Mouse (Mus musculus): ENCODE measurements around the gene Thtpa. TPM values are rescaled to one million over a fixed set of nuclear protein-coding genes. Genes with fewer than 3 reads are reported as not detected.

The Thtpa gene
- total and polyA plus RNA-seq, 3 experiments = 9.0 to 13.2 TPM; not detected in 1

GRCm38 (mm10) chr14:55055167-55055834 is 39.3 kb upstream of the Thtpa start:
- DNase-seq (ENCODE audit: low read depth, low spot score) = no peak
- H3K4me3 ChIP-seq (ENCODE audit: control insufficient read depth in 1 of 2, insufficient read depth in 1 of 2, low read depth in 2 of 2, low read length in 2 of 2) = no peak overlapping the region
- H3K4me1 ChIP-seq (ENCODE audit: control insufficient read depth in 1 of 2, insufficient read depth in 2 of 2, low read length in 2 of 2) = no peaks in the 10 kb centered on the region; a peak in 1 of 4 replicates
- H3K27ac ChIP-seq (ENCODE audit: control insufficient read depth, low read depth, low read length) = no peak overlapping the region
- no peaks in the 10 kb centered on the region for H3K79me2 ChIP-seq (ENCODE audit: control insufficient read depth, insufficient read depth, low read length, poor library complexity)
- TF ChIP-seq RCOR1 (IDR thresholded peaks at IDR 0.05; ENCODE audit: low read depth, low read length) = no peak
- peak; percentile 30; the same call in 1 of the 2 replicates for TF ChIP-seq USF1 (IDR thresholded peaks at IDR 0.05; ENCODE audit: low read depth, low read length)
- no peaks in the 10 kb centered on the region for H3K27me3 ChIP-seq (ENCODE audit: control insufficient read depth in 1 of 2, insufficient read depth in 2 of 2, low read length in 2 of 2)
- 0 out of 4 replicates have a peak, but pooled peaks cover 0 to 3% of the 10 kb centered on the region in 2 experiments for H3K36me3 ChIP-seq (ENCODE audit: control insufficient read depth in 1 of 2, insufficient read depth in 2 of 2, low read length in 2 of 2)
- H3K9me3 ChIP-seq (replicated peaks; ENCODE audit: insufficient read depth, low read length) = no peaks in the 10 kb centered on the region
- no peak overlapping the region for H3K9ac ChIP-seq (ENCODE audit: control insufficient read depth, low read depth, low read length, poor library complexity, severe bottlenecking)

GRCm38 (mm10) chr14:55059009-55059408 is 35.6 kb upstream of the Thtpa start:
- peak; percentile 20 for DNase-seq (ENCODE audit: low read depth, low spot score)
- Histone ChIP-seq H3K4me1 (ENCODE audit: control insufficient read depth in 1 of 2, insufficient read depth in 2 of 2, low read length in 2 of 2) (peaks cover 0 to 8% of the 10 kb centered on the region in 2 experiments; a peak in 3 of 4 replicates), H3K9ac (ENCODE audit: control insufficient read depth, low read depth, low read length, poor library complexity, severe bottlenecking) (no peak overlapping the region), H3K36me3 (ENCODE audit: control insufficient read depth in 1 of 2, insufficient read depth in 2 of 2, low read length in 2 of 2) (peaks cover 0 to 10% of the 10 kb centered on the region in 2 experiments; a peak in 2 of 4 replicates), H3K9me3 (replicated peaks; ENCODE audit: insufficient read depth, low read length) (no peaks in the 10 kb centered on the region), H3K4me3 (ENCODE audit: control insufficient read depth in 1 of 2, insufficient read depth in 1 of 2, low read depth in 2 of 2, low read length in 2 of 2) (no peak overlapping the region), H3K79me2 (ENCODE audit: control insufficient read depth, insufficient read depth, low read length, poor library complexity) (no peaks in the 10 kb centered on the region), H3K27ac (ENCODE audit: control insufficient read depth, low read depth, low read length) (no peak overlapping the region), H3K27me3 (ENCODE audit: control insufficient read depth in 1 of 2, insufficient read depth in 2 of 2, low read length in 2 of 2) (no peaks in the 10 kb centered on the region)
- TF ChIP-seq ZMIZ1 (IDR thresholded peaks at IDR 0.05; ENCODE audit: low read depth, low read length) (no peak), GATA1 (IDR thresholded peaks at IDR 0.05; ENCODE audit: low read depth, low read length) (peak; percentile 25; the same call in 1 of the 2 replicates), ZC3H11A (IDR thresholded peaks at IDR 0.05; ENCODE audit: low read depth, low read length) (no peak), MAFK (IDR thresholded peaks at IDR 0.05; ENCODE audit: borderline replicate concordance, low read depth, low read length) (no peak)

- Histone ChIP-seq H3K36me3 (ENCODE audit: control insufficient read depth in 1 of 2, insufficient read depth in 2 of 2, low read length in 2 of 2) (peaks cover 0 to 10% of the 10 kb centered on the region in 2 experiments; a peak in 2 of 4 replicates), H3K4me1 (ENCODE audit: control insufficient read depth in 1 of 2, insufficient read depth in 2 of 2, low read length in 2 of 2) (peaks cover 0 to 8% of the 10 kb centered on the region in 2 experiments; a peak in 3 of 4 replicates), H3K4me3 (ENCODE audit: control insufficient read depth in 1 of 2, insufficient read depth in 1 of 2, low read depth in 2 of 2, low read length in 2 of 2) (no peak overlapping the region), H3K27ac (ENCODE audit: control insufficient read depth, low read depth, low read length) (no peak overlapping the region), H3K79me2 (ENCODE audit: control insufficient read depth, insufficient read depth, low read length, poor library complexity) (no peaks in the 10 kb centered on the region), H3K9ac (ENCODE audit: control insufficient read depth, low read depth, low read length, poor library complexity, severe bottlenecking) (no peak overlapping the region), H3K9me3 (replicated peaks; ENCODE audit: insufficient read depth, low read length) (no peaks in the 10 kb centered on the region), H3K27me3 (ENCODE audit: control insufficient read depth in 1 of 2, insufficient read depth in 2 of 2, low read length in 2 of 2) (no peaks in the 10 kb centered on the region)
- TF ChIP-seq MAZ (IDR thresholded peaks at IDR 0.05; ENCODE audit: low read depth, low read length) = no peak
- no peak for TF ChIP-seq EP300 (IDR thresholded peaks at IDR 0.05; ENCODE audit: low read depth in 1 of 2, low read length in 2 of 2)
- no peak for TF ChIP-seq ZMIZ1 (IDR thresholded peaks at IDR 0.05; ENCODE audit: low read depth, low read length)
- TF ChIP-seq UBTF (IDR thresholded peaks at IDR 0.05; ENCODE audit: borderline replicate concordance, insufficient read depth, low read depth, low read length) = no peak
- TF ChIP-seq MAFK (IDR thresholded peaks at IDR 0.05; ENCODE audit: borderline replicate concordance, low read depth, low read length) = no peak
- TF ChIP-seq ETS1 (IDR thresholded peaks at IDR 0.05; ENCODE audit: low read depth, low read length) = no peak
- no peak for TF ChIP-seq GABPA (IDR thresholded peaks at IDR 0.05; ENCODE audit: low read depth, low read length)
- TF ChIP-seq TAL1 (IDR thresholded peaks at IDR 0.05; ENCODE audit: low read length) = no peak
- TF ChIP-seq USF2 (IDR thresholded peaks at IDR 0.05; ENCODE audit: borderline replicate concordance in 1 of 2, insufficient read depth in 1 of 2, low read depth in 1 of 2, low read length in 2 of 2) = no peak
- no peak for TF ChIP-seq SMC3 (IDR thresholded peaks at IDR 0.05; ENCODE audit: low read depth, low read length)
- TF ChIP-seq USF1 (IDR thresholded peaks at IDR 0.05; ENCODE audit: low read depth, low read length) = no peak
- no peak for TF ChIP-seq ZC3H11A (IDR thresholded peaks at IDR 0.05; ENCODE audit: low read depth, low read length)
- TF ChIP-seq MYC (IDR thresholded peaks at IDR 0.05; ENCODE audit: low read depth, low read length) = no peak
- no peak for TF ChIP-seq CHD2 (IDR thresholded peaks at IDR 0.05; ENCODE audit: low read length)
- no peak for TF ChIP-seq ELF1 (IDR thresholded peaks at IDR 0.05; ENCODE audit: low read depth, low read length)
- no peak for TF ChIP-seq ZKSCAN1 (IDR thresholded peaks at IDR 0.05; ENCODE audit: low read depth, low read length)
- no peak for TF ChIP-seq GATA1 (IDR thresholded peaks at IDR 0.05; ENCODE audit: low read depth, low read length)
- TF ChIP-seq ZNF384 (IDR thresholded peaks at IDR 0.05; ENCODE audit: low read depth, low read length) = no peak
- DNase-seq (ENCODE audit: low read depth, low spot score) = no peak
These were observed 34.7 kb upstream of the Thtpa start for GRCm38 (mm10) chr14:55059931-55060330.

Data from MEL (cell line).